Mouse (Mus musculus) 3T3-L1 (cell line): ENCODE measurements around the gene Gins3.
A peak's percentile ranks its signal among the peaks of the same experiment; 100 is the strongest.
"Not testable (repeated sequence)": the region's sequence is repeated elsewhere in the genome, so short reads cannot be mapped to it uniquely, and the experiment has no call there.

Experiments
- DNase-seq: peaks from one replicate; pipeline ENCODE4 v3.0.0-alpha.2; 2015; ENCODE audit warnings: low read depth, low spot score

Gins3 gene

DNA sequence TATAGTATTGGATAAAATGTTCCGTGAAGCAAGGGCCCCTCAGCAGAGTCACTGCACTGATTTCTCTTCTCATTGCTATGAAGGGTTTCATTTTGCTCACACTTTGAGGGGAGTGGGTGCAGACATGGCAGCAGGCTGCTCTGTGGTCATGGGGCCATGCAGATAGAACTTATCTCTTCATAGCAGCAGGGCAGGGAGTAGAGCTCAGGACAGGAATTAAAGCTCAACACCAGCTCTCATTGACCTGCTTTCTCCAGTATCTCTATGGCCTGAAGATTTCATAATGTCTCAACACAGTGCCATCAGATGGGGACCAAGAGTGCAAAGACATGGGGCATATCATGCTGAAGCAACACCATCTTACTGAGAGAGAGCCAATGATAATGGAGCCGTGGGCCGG is 15.0 kb downstream of the Gins3 start:
- no peak for DNase-seq

DNA sequence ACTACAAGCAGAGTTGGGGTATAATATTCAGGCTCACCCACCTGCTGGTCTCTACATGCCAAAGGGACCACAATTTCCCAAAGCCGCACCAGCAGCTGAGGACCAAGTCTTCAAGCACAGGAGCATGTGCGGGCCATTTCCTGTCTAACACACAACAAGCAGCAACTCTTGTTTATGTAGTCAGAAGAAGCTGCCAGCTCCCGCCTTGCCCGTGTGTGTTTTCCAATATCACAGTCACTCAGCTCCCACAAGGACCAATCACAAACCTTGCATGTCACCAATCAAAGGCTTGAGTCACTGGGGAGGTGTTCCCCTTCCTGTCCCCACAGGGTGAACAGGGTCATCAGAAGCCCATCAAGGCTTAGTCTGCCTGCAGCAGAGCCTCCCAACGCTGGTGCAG is 20.1 kb downstream of the Gins3 start:
- no peak for DNase-seq

DNA sequence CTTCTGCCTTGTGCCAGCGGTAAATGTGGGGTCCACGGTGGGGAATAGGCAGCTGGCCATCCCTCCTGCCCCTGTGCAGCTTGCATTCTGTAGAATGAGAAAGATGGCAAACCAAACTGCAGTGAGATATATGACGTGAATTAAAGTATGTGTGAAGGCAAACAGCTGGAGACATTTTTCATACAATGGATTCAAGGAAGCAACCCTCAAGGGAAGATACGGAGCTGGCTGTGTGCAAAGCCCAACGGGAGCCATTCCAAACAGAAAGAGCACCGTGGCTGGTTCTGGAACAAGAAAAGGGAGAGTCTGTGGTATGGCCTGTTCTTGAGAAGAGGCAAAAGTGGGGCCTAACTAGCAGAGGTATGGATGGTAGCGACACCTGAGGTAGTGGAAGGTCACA is 22.6 kb downstream of the Gins3 start:
- DNase-seq = no peak

DNA sequence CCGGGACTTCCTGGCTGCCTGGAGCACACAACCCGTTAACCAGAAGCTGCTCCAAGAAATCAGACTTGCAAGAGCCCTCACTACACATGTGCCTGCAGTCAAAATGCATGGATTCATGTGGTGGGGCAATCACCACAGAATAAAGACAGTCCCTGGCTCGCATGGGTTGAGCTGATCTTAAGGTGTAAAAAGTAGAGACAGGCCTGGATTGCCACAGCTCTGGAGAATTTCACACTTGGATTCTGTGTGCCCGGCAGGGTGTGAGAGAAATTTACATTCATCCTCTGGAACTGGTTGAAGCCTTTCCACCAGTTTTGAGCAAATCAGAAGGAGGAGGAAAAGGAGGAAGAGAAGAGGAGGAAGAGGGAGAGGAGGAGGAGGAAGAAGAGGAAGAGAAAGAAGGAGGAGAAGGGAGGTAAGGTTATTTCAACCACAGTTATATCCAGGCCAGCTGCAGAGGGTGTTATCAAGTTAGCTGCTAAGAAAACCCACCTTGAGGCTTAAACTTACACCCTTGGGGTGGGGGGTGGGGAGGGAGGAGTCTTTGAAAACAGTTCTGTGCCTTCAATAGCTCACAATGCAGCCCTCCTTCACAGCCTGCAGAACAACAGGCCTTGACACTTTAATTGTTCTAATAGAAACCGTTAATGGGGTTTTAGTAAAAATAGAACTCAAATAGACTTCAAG is 23.2 kb downstream of the Gins3 start:
- DNase-seq = no peak

DNA sequence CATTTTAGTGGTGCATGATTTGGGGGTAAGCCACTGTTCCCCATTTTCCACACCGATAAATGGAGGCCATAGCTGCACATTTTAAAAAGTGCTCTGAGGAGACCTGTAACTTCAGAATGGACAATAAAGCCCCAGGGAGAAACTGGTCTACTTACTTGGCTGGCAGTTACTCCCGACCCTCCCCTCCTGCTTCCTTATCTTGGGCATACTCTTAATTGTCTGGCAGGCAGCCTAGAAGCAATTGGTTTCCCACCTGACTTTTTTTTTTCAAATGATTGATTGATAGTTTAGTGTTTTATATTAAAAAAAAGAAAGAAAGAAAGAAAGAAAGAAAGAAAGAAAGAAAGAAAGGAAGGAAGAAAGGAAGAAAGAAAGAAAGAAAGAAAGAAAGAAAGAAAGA is 24.3 kb downstream of the Gins3 start:
- no peak for DNase-seq

DNA sequence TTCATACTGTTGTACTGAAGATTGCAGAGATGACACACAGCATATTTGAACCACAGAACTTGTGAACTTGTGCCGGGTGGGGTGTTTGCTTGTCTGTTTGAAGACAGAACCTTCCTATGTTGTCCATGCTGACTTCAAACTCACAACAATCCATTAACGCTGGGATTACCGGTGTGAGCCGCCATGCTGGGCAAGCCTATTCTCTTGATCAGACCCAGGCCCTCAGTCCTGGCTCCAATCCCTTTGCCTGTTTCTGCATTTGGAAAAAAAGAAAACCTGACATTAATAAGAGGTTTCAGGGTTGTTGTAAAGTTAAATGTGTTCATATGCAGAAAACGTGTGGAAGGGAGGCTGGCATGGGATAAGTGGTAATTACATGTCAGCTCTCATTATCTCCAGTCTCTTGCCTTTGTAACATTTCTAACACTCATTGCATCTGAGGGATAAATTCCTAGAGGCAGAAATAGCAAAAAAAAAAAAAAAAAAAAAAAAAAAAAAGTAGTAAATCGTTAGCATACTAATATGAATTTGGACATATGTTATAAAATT is 27.2 kb downstream of the Gins3 start:
- DNase-seq = no peak

DNA sequence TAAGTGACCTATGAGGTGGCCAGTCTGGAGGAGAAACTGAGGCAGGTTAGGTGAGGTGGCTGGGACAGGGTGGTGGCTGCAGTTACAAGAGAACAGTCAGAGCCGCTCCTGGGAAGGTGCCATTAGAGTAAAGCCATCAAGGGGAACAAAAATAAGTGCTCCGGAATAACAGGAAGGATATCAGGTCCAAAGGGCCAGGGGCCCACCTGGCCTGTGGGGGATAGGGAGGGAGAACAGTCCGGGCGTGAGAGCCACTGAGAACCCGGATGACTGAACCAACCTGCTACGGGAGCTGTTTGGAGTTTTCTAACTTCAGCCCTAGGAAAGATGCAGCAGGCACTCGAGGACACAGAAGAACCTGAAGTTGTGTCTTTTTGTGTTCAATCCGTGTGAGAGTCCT is 27.8 kb downstream of the Gins3 start:
- DNase-seq = no peak

DNA sequence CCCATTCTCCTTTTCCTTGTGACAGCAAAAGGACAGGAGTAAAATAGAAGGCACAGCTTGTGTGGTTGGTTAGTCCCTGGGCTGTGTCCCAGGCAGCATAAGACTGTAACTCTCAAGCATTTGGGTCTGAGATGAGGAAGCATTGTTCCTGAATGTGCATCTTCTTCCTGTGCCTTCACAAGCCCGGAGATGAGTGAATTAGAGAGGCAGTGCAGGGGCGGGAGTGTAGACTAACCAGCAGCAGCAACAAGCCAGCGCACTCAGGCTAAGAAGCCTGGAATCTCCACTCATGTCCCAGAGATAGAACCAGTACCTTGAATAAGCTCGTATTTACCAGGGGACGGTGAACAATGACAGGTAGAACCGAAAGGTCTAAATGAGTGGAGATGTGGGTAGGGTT is 28.3 kb downstream of the Gins3 start:
- no peak for DNase-seq

DNA sequence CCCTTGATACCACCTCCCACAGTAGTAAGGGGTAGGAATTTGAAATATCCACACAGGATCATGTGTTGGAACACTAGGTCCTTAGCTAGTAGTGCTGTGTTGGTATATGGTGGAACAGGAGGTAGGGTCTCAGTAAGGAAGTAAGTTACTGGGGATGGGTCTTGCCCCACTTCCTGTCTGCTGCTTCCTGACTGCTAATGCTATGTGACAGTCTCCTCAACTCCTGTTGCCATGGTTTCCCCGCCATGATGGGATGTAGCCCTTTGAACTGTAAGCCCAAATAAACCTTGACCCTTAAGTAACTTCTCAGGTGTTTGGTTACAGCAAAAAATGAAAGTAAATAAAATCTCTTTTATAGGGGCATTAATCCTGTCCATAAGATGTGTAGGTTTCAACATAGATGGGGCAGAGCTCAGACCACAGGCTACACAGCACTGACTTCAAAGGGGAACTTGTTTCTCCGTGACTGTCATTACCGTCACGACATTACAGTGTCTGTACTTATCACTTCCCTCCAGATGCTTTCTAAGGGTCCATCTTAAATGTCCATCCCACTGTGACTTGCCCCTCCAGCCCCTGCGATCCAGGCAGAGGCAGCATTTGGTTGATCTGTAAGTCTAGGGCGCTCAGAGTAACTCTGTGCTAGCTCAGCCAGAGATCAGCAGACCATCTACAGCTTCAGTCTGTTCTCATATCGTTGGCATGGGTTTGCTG is 29.8 kb downstream of the Gins3 start:
- no peak for DNase-seq

DNA sequence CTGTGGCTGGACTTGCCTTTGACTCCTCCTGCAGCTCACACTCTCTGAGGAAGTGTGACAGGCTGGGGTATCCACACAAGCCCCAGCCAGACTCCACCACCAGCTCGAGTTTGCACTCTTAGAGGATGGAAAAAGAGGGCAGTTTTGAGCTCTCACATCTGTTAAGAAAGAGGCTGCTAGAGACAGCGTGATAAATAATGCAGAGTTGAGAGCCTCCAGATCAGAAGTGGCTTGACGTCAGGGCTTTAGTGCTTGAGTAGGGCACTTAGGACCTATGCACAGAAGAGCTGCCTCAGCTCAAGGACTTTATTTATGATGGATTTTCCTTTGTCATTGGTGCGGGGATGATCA is 30.3 kb downstream of the Gins3 start:
- DNase-seq = no peak

DNA sequence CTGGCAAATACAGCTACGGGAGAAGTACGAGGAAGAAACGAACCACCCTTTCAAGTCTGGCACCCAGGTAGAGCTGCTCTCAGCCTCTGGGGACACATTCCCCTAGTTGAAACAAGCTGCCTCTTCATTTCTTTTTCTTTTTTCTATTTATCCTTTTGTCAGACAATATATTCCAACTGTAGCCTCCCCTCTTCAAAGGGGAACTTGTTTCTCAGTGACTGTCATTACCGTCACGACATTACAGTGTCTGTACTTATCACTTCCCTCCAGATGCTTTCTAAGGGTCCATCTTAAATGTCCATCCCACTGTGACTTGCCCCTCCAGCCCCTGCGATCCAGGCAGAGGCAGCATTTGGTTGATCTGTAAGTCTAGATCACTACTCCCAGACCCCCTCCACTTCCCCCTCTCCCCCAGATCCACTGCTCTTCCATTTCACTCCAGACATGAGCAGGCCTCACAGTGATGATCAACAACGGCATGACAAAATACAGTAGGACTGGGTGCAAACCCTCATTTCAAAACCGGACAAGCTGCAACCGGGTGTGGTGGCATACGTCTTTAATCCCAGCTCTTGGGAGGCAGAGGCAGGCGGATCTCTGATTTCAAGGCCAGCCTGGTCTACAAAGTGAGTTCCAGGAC is 32.7 kb downstream of the Gins3 start:
- not testable (repeated sequence) for DNase-seq

DNA sequence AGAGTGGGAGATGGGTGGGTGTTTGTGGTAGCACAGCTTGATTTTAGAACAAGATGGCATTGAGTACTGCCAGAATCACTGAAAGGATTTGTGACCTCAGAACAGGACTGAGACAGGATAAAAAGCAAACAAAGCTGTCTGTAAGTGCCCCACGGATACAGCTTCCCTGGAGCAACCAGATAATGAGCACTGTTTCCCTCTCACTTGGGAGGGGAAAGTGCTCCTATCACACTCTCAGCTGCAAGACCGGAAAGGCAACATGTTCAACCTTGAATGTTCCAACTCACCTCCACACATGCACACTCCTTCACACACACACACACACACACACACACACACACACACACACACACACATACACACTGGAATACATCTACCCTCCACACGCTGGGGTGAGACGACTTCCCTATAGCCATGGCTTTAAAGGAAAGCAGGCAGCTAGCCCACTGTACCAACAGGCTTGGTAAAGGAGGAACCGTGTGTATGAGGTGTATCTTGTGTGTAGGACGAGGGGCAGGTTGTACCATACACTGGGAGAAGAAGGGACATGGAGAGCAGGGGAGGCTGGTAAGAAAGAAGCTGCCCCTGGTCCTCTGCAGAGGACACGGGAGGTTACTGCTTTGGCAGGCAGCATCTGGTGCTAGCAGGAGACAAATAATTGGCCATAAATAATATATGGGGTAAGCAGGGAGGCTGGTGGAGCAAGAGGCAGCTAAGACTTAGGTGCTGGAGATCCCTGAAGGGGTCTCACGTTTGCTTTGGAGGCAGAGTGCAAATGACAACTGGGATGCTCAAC is 35.1 kb downstream of the Gins3 start:
- no peak for DNase-seq

DNA sequence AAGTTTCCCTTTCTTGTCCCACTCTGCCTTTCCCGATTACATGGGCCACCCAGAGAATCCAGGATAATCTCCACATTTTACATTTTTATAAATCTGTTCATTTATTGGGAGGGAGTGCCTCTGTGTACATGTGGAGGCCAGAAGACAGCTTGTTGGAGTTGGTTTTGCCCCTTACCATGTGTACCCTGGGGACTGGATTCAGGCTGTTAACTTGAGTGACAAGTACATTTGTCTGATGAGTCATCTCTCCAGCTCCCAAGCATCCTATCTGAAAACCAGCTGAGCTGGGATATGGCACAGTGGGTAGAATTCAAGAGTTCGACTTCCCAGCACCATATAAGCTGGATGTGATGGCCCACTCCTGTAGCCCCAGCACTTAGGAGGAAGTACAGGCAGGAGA is 36.7 kb downstream of the Gins3 start:
- peak; percentile 44 for DNase-seq

DNA sequence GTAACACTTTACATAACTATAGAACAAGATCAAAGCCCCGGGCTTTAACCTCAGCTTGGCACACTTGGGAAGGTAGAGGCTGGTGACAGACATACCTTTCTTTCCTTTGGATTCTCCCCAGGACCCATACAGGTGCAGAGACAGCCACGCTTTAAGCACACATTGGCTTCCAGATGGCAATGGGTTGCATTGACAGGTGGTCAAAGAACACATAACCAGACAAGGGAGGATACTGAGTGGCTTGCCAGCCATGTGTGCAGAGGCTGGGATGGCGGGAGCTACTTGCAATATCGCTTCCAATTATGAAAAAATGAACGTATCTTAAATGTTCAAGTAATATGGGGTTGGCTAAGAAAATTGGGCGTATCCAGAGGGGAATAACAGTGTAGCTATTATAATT is 38.6 kb downstream of the Gins3 start:
- DNase-seq = no peak

DNA sequence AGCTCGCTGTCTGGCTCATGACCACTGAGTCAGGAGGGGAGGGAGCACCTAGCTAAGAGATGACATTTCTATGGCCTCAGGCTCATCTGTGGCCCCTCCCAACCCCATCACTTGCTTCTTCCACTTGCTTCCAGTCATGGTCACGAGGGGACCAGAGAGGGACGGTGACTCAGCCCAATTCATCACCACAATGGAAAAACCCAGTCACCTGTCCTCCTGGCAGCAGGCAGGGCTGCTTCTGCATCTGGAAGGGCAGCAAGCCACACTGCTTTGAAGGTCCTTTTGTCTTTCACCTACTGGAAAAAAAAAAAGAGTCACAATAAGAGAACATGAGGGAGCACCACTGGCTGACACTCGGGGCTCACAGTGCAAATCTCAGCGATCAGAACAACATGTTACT is 39.6 kb downstream of the Gins3 start:
- peak; percentile 82 for DNase-seq

DNA sequence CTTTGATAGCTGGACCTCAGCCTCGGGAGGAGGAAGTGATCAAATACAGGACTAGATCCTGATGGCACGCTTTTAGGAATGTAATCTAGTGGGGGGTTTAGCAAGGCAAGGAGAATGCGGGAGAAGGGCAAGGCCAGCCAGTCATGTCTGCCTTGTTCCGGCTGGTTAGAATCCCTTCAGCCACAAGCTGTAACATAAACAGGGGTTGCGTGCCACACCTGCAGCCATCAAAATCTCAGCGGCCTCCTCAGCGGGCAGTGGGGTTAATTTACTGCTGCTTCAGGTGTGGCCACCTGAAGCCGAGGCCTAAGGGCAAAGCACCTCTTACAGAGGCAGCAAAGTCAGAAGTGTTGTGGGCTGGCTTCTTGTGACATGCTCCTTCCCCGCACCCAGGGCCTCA is 43.4 kb downstream of the Gins3 start, which contains the start of gene Ndrg4:
Gene Ndrg4, plus strand, starts transcription at position 350 of the 400 bp plus-strand sequence.
- DNase-seq = no peak

DNA sequence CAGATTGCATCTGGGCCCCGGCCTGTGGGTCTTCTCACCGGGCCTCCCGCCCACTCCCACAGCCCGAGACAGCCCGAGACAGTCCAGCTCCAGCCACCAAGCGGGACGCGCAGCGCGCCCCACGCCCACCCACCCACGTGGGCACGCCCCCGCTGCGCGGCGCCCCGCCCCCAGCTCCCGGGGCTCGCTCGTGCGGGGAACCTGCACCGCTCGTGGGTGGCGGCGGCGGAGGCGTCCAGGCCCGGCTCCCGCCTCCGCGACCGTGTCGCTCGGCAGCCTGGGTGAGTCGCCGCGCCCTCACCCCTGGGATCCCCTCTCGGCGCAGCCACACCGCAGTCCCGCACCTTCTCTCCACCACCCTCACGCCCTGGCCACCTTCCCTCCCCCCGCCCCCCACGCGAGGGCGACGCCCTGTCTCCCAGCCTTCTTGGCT is 44.4 kb downstream of the Gins3 start:
- no peak for DNase-seq

DNA sequence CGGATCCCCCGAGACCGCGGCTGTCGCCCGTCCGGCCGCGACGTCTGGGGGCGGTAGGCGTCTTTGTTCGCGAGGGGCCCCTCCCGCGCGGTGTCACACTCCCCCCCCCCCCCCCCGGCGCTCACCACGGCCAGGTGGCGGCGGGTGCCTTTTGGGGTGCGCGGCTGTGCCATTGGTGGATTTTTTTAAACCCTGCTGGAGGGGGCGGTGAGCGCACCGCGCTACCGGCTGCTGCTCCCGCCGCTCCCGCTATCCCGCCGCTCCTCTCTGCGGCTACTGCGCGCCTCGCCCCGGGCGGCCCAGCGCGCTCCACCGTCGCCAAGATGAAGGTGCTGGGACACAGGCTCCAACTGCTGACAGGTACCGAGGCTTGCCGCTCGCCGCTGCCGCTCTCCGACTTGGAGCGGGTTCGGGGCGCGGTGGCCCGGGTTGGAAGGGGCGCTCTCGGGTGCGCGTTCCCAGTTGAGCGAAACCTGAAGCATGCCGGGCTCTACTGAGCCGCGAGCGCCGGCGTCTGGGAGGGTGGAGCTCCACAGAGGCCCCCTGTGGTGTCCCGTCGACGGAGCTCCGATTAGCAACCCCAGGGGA is 44.9 kb downstream of the Gins3 start:
- DNase-seq = no peak

DNA sequence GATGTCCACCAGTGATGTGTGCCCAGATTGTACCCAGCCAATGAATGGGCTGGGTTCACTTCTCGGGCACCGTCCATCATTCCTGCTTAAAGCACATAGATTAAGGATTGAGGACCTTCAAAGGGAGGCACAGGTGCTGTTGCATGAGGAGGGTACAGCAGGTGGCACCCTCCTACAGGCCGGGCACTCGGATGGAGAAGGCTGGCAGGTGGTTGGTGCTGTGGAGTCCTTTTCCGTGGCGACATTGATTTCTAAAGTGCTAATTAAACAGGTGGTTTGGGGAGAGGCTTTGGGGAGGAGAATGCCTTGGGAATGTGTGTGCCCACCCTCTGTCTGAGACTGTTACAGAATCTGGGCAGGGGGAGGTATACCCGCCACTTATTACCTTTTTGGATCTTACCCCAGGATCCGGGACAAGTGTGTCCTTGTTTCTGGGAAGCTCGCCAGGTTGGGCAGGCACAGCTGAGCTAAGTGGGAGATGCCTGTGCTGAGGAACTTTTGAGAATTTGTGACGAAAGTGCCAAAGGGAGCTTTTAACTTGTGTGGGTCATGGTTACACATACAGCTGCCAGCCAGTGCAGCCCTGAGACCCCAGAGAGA is 54.9 kb downstream of the Gins3 start:
- DNase-seq = no peak

DNA sequence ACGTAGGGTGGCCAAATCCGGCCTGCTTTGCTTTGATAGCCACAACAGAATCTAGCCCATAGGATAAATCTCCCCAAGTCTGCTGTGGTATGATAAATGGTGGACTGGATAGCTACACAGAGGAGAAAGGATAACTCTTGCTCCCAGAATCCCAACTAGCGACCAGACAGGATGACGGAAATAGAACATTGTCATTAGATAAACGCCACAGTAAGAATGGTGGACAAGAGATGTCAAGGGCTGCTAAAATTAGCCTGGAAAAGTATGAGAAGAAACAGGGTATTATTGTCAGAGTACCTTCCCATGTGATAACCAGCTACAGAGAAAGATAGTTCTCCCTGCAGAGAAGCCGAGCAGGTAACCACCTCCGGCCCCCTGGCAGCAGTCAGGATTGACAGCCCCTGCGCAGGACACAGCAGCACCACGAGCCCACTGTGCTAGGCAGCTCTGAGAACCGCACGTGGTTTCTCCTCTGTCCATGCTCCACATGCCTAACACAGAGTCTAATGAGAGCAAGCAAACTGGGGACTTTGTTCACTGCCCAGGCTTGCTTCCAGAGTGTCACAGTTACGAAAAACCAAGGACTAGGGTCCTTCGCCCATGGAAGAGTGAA is 57.8 kb downstream of the Gins3 start:
- no peak for DNase-seq

DNA sequence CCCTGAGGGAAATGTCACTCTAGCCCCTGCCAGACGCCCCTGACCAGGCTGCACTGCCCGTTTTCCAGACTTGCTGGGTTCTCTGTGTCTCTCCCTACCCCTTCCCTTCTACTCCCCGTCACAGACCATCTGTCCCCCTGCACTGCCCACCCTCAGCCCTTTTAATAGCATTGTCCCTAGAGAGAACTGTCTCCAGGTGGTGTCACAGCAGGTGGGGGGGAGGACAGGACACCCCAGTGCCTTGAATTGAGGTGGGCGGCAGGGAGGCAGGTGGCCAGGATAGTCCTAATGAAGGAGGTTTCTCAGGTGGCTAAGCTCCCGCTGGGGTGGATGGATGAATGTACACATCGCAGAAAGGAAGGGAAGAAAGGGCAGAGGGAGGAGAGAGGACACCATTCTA is 61.4 kb downstream of the Gins3 start:
- no peak for DNase-seq
